Comparison of ENCODE assay signal across 26 mouse cellular contexts in the genomic region with DNA sequence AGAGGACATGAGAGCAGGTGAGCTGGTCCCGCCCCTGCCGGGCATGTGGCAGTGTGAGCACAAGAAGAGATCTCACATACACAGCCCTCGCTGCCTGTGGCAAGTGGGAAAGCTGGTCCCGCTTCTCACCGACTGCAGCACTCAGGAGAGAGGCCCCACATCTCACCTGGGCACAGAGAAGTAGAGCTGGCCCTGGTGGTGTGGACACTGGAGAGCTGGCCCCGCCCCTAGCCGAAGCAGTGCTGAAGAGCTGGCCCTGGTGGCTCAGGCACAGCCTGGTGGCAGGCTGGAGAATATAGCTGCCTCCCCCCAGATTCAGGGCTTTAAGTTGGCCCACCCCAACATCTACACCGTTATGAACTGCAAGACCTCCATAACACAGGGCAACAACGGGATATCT. TPM values are rescaled to one million over a fixed set of nuclear protein-coding genes. Genes with fewer than 3 reads are reported as not detected.
DNase-seq lines count a peak whose midpoint lies in the region; ATAC-seq and TF ChIP-seq lines count a peak whose summit lies in the region.
"Had no signal": no experiment of that assay in that cellular context is flagged by ENCODE, and none has a peak within 500 bp of the region (broad histone marks: within the 10 kb centered on the region; RNA-seq: fewer than 3 reads in every experiment).

No protein-coding gene starts in this region.

- H3K36me3 ChIP-seq in lung, embryonic 14.5 days (ENCODE audit: insufficient read depth) = no peaks in the 10 kb centered on the region
- no peaks in the 10 kb centered on the region for H3K36me3 ChIP-seq in intestine, postnatal 0 days (ENCODE audit: control insufficient read depth, insufficient read depth)
- H3K36me3 ChIP-seq: embryonic facial prominence, embryonic 13.5 days; forebrain, embryonic 10.5 days; forebrain, embryonic 15.5 days; heart, embryonic 10.5 days; heart, embryonic 15.5 days; limb, embryonic 10.5 days; limb, embryonic 15.5 days; liver, embryonic 13.5 days had no signal

- TF ChIP-seq CTCF in lung, embryonic 14.5 days (IDR thresholded peaks at IDR 0.05; ENCODE audit: low read depth) = peak; percentile 35
- peak; percentile 35 for TF ChIP-seq CTCF in intestine, postnatal 0 days (IDR thresholded peaks at IDR 0.05; ENCODE audit: low read depth)

- H3K27me3 ChIP-seq in lung, embryonic 14.5 days (ENCODE audit: insufficient read depth, low read length) = no peaks in the 10 kb centered on the region
- H3K27me3 ChIP-seq in intestine, postnatal 0 days (replicated peaks; ENCODE audit: control insufficient read depth, insufficient read depth, low read length) = no peaks in the 10 kb centered on the region
- H3K27me3 ChIP-seq: embryonic facial prominence, embryonic 13.5 days; forebrain, embryonic 15.5 days; heart, embryonic 15.5 days; limb, embryonic 15.5 days; liver, embryonic 13.5 days; Patski had no signal

- no peak overlapping the region for H3K4me3 ChIP-seq in lung, embryonic 14.5 days (ENCODE audit: low read depth, low read length)
- no peak overlapping the region for H3K4me3 ChIP-seq in intestine, postnatal 0 days (ENCODE audit: low read depth, low read length)
- H3K4me3 ChIP-seq: embryonic facial prominence, embryonic 13.5 days; forebrain, embryonic 10.5 days; forebrain, embryonic 15.5 days; heart, embryonic 10.5 days; heart, embryonic 15.5 days; limb, embryonic 10.5 days; limb, embryonic 15.5 days; liver, embryonic 13.5 days had no signal

- H3K9ac ChIP-seq in lung, embryonic 14.5 days = no peak overlapping the region
- no peak overlapping the region for H3K9ac ChIP-seq in intestine, postnatal 0 days (ENCODE audit: low read depth, low read length)
- H3K9ac ChIP-seq: embryonic facial prominence, embryonic 13.5 days; forebrain, embryonic 15.5 days; heart, embryonic 15.5 days; limb, embryonic 15.5 days; liver, embryonic 13.5 days had no signal

- ATAC-seq in lung, embryonic 14.5 days (ENCODE audit: insufficient read depth) = peak; percentile 75
- ATAC-seq in intestine, postnatal 0 days = no peak
- ATAC-seq: forebrain, embryonic 15.5 days; hindbrain, embryonic 16.5 days; Patski had no signal

- H3K9me3 ChIP-seq in lung, embryonic 14.5 days (ENCODE audit: low read depth, low read length) = no peaks in the 10 kb centered on the region
- H3K9me3 ChIP-seq in intestine, postnatal 0 days (ENCODE audit: control insufficient read depth) = no peaks in the 10 kb centered on the region
- H3K9me3 ChIP-seq: forebrain, embryonic 15.5 days; heart, embryonic 10.5 days; heart, embryonic 15.5 days; limb, embryonic 10.5 days; limb, embryonic 15.5 days; liver, embryonic 13.5 days had no signal

- peaks cover 7% of the 10 kb centered on the region for H3K4me1 ChIP-seq in lung, embryonic 14.5 days (ENCODE audit: insufficient read depth)
- H3K4me1 ChIP-seq in intestine, postnatal 0 days (replicated peaks; ENCODE audit: control insufficient read depth, insufficient read depth, low read length) = no peaks in the 10 kb centered on the region
- H3K4me1 ChIP-seq: forebrain, embryonic 10.5 days; forebrain, embryonic 15.5 days; heart, embryonic 15.5 days; limb, embryonic 15.5 days had no signal

- peak overlapping the region; percentile 24 for H3K27ac ChIP-seq in lung, embryonic 14.5 days (ENCODE audit: low read depth)
- H3K27ac ChIP-seq in intestine, postnatal 0 days (ENCODE audit: low read depth, low read length) = no peak overlapping the region
- H3K27ac ChIP-seq: embryonic facial prominence, embryonic 13.5 days; forebrain, embryonic 10.5 days; forebrain, embryonic 15.5 days; heart, embryonic 10.5 days; heart, embryonic 15.5 days; kidney, postnatal 0 days; limb, embryonic 10.5 days; limb, embryonic 15.5 days; liver, embryonic 13.5 days had no signal

- peak; percentile 29 for DNase-seq in lung, embryonic 14.5 days
- DNase-seq in lung, postnatal 14 days = no peak
- DNase-seq in lung, postnatal 36 days = peak; percentile 26
- no peak for DNase-seq in cerebellum, postnatal 4 days (ENCODE audit: low spot score in 2 of 2)
- no peak for DNase-seq in spleen, postnatal 14 days (ENCODE audit: low spot score in 2 of 2)
- DNase-seq in right cerebral cortex, postnatal 25 days = no peak
- DNase-seq: adrenal gland, postnatal 10 days; cerebellum, adult 11 months; cerebellum, adult 9-10 months; gastrocnemius, postnatal 25 days; heart, adult 11 months; kidney, postnatal 4 days; liver, embryonic 13.5 days; thymus, postnatal 14 days had no signal

- no peak overlapping the region for H3K4me2 ChIP-seq in lung, embryonic 14.5 days
- H3K4me2 ChIP-seq in intestine, postnatal 0 days (replicated peaks; ENCODE audit: low read depth) = no peak overlapping the region
- H3K4me2 ChIP-seq: embryonic facial prominence, embryonic 13.5 days; forebrain, embryonic 15.5 days; heart, embryonic 15.5 days; limb, embryonic 15.5 days; liver, embryonic 13.5 days; midbrain, embryonic 11.5 days had no signal

- WGBS in lung, embryonic 14.5 days = 49% methylated on average over 9 of the region's 9 CpGs
- WGBS in intestine, postnatal 0 days = 46% methylated on average over 9 of the region's 9 CpGs

RNA-seq across cellular contexts. Expression of a gene that starts 57.3 kb away (rescaled TPM):
- polyA plus RNA-seq in lung, embryonic 14.5 days (2014; fragmentation: Nextera tagmentation; extraction: Ambion mirVana) = 128 and 130 TPM in 2 replicates
- 23.9 and 24.1 TPM in 2 replicates for polyA plus RNA-seq in intestine, postnatal 0 days (2015; fragmentation: Nextera tagmentation; extraction: Ambion mirVana)

Comparison
In these comparisons a context has a peak if more than half of its experiments do, and no peak if none do; other contexts are left out.
1. DNase-seq: peak in lung, embryonic 14.5 days (single experiment) and lung, postnatal 36 days (single experiment); none in lung, postnatal 14 days (single experiment), cerebellum, postnatal 4 days (0 of 2), spleen, postnatal 14 days (0 of 2) and right cerebral cortex, postnatal 25 days (single experiment).